Mouse (Mus musculus): ENCODE data around the gene Phf21a.

The Phf21a gene

DNA sequence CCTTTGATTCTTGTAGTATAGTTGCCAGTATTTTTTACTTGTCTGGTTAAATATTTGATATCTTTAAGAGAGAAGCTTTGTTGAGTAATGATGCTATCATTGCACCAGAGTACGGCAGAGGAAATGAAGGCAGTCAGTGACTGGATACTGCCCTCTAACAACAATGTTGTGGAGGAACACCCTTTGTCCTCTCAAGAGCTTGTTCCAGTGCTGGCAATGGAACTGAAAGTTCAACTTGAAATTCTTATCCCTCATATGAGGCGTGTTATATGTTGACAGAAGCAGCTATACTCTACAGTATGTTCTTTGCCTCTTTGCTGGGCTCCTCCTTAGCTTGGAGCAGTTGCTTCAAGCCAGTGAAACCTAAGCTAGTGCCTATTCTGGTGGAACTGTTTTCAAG, 147.4 kb downstream of the Phf21a start:
- DNase-seq, result no peak

DNA sequence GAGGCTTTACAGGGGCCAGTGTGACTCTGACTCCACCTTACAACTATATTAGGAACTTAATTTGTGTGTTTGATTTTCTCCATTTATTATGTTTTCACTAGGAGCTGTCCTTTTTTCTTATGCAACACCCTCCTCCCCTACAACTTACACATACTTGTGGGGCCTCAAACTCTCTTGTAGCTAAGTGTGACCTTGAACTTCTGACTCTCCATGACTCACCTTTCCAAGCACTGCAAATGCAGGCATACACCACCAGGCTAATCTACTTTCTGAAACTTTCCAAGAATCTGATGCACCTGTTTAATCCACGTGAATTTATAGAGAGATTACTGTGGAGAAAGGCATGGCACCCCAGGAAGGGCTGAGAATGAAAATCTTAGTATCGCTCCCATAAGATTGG, 147.9 kb downstream of the Phf21a start:
- no peak for DNase-seq

DNA sequence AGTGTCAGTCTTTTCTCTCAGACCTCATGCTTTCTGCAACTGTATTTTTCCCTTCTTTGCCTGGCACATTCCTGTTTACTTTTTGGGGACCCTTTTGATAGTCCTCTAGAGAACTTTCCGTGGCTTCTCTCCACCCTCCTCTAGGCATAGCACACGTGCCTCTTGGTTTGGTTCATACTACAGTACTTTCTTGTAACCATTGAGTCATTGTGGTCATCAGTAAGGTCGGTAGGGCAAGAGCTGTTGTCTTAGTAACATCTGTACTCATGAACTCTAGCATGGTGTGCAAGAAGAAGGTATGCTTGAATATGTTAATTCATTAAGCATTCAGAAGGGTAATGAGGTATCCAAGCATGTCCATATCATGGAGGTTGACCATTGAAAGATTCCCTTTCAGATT, 148.4 kb downstream of the Phf21a start:
- DNase-seq, result no peak

DNA sequence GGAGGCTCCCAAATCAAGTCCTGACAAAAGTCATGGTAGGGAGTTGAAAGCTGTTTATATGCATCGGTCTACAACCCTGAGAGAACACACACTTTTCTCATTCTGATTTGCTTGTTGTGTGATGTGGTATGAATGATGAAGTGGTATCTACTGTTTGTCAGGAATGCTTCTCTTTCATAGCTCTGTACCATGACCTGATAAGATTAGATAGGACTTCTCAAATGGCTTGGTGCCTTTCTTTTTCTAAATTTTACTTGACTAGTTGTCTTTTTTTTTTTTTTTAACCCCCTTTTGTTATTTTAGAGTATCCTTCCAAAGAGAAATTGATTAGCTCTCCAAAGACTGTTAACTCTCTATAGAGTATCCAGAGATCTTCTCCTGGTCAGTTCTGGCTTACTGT, 153.2 kb downstream of the Phf21a start:
- no peak for DNase-seq

DNA sequence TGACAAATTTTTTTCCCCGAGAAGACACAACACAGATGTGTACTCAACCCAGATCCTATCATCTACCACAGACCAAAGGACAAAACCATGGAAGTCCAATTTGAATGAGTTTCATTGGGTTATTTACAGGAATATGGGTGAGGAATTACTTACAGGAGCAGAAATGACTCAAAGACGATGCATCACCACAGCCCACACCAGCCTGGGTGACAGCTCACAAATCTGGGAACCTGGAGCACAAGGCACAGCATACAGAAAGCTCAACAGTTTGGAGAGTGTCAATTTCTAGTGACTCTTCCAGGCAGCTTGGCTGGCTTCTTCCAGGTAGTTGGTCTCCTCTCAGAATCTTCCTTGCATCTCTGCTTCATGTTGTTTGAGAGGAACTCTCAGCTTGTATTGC, 154.8 kb downstream of the Phf21a start:
- no peak for DNase-seq

DNA sequence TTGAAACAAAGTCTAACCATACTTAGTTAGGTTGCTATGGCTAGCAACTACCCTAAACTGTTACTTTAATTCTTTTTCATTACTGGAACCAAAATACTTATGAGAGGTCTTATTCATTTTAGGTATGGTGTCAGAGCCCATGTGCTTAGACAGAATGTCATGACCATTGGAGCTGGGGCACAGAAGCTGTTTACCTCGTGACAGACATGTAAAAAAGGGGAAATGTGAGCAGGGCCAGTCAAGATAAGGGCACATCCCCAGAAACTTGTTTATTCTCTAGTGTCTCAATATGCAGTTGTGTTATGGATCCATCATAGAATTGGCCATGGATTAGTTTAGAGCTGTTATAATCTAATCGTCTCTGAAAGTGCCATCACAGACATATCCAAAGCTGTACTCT, 157.6 kb downstream of the Phf21a start:
- DNase-seq, result no peak

DNA sequence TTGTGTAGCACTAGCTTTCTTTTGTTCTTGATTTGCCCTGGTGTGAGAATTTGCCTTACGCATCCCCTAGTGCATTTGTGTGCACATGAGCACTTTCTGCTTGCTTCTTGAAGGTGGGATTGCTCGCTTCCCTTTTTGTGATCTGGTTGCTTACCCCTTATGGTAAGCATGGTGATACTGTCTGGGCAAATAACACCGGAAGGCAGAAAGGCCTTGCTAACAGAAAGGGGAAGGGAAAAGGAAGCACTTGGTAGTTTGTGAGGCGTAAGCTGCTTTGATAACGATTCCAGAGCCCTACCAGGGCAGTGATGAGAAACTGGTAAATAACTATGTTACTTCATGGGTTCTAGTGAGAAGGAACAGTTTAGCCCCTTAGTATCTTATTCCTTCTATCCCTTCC, 160.9 kb downstream of the Phf21a start:
- no peak for DNase-seq

DNA sequence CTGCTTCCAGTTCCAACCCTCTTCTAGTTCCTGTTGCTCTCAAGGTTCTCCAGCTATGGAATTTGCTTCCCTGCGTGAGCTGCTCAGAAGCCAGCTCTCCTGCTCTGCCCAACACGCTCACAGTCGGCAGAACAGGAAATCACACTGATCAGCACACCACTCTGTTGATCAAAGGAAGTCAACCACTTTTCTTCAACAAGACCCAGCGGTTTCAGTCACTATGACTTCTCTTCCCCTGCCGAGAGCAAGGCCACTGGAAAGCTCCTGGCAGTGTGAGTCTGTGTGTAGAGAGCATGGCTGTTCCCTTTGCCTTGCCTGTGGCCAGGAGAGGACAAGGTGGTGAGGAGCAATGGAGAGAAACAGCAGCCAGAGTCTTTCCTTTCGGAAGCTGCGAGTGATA, 163.2 kb downstream of the Phf21a start:
- no peak for DNase-seq

DNA sequence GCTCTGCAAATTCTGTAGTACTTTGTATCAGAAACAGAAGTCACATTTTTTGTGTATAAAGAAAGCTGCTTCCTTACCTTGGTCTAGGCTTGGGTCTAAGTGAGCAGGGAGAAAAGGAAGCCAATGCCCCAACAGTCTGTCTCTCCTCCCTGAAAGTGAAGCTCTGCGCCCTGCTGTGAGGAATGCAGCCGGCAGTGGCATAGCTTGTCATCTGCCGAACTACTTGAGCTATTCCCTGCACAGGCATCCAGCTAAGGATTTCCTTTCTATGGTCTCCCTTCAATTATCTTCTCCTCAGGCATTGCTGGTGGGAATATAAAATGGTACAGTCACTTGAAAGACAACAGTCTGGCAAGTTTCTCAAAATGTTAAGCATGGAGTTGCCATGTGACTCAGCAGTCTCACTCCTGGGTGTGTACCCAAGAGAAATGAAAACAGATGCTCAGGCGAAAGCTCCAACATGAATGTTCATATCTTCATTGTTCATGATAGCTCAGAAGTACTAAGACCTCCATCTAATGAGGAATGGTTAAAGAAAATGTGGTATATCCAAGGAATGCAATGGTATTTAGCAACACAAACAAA, 164.5 kb downstream of the Phf21a start:
- DNase-seq, result no peak

DNA sequence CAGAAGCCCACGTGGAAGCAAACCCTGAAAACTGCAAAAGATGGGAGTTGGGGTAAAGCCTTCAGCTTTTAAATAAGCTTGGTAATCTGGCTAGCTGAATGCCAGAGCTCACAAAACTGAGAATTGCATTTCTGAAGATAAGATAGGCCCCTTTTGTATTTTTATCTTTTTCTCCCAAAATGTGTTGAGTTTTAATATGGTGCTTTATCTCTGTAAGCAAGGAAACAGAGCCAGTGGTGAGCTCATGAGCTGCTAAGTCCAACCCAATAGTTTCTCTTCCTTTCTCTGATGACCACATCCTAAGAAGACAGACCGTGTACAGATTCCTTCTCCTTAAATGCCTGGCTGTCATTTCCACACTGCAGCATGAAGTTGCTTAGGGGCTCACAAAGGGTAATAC, 167.0 kb downstream of the Phf21a start:
- DNase-seq, result no peak

DNA sequence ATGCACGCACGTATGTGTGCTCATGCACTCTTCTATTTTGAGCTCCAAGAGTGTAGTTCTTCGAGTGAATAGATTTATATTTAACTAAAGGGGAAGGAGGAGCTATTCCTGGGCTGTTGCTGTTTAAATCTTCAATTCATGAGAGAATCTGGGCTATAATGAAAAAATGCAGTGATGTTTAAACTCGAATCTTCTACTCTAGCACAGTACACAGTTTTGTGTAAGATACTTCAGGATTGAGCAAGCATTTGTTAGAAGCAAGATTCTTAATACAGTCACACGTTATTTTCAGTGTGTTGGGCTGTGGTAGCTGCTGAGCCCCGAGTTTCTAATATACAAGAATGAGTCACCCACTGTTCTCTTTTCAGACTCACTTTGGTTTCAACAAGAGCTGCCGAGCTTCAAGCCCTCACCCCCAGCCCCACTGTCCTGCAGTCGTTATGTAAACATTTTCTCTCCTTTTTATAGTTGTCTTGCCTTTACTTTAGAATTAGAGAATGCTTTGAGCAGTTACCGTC, 173.2 kb downstream of the Phf21a start:
- DNase-seq, result no peak

DNA sequence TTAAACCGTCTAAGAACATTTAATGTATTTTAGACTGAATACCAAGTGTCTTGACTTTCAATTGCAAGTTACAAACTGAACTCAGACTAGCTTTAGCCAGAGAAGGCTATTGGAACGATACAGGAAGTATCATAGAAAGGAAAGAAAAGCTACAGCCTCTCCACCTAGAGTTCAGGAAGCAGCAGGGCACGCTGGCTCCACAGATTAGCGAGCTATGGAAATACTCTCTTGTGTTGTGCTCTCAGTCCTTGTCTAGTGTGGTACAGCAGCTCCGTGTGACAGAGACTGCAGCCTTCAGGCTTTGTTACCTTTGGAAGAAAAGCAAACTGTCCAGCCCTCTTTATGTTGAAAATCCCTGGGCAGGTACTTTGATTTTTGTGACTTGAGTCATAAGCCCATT, 176.3 kb downstream of the Phf21a start:
- no peak for DNase-seq

DNA sequence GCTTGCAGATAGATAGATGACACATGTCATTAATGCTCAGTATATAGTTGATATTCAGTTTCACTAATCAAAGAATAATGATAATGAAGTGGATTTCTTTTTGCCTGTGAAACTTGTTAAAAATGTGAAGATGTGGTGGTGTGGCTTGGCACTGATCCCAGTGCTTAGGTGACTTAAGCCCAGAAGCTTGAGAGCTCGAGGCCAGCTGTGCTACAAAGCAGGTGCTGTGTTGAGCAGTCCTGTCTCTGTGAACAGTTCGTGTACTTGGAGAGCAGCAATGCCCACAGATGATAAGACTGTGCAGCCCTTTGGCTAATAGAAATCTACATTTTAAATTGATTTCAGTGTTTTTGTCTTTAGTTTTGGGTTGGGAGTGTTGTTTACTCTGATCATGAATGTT, 179.6 kb downstream of the Phf21a start:
- no peak for DNase-seq

DNA sequence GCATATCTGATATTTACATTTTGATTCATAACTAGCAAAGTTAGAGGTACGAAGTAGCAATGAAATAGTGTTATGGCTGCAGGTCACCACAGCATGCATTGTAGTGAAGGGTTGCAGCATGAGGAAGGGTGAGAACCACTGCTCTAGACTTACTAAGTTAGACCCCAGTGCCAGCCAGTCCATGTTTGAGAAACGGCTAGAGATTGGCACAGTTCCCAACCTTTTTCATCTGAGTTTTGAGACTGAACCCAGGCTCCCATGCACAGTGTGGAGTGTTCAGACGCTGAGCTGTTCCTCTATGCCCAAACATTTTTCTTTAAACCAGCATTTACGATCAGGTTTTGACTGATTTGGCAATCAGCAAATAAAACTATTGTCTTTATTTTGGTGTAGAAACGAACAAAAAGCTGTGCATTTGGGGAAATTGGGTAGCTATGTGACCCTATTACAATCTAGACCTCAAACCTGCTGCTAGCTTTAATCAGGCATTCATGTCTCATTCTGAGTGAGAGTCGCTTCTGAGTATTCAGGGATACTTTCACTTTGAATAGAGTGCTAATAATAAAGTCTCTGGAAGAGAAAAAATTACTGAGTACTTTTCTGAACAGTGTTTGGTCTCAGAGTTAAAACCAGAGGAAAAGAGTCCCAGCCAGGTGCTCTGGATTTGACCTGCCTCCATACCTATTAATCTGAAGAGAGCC, 180.3 kb downstream of the Phf21a start:
- no peak for DNase-seq

DNA sequence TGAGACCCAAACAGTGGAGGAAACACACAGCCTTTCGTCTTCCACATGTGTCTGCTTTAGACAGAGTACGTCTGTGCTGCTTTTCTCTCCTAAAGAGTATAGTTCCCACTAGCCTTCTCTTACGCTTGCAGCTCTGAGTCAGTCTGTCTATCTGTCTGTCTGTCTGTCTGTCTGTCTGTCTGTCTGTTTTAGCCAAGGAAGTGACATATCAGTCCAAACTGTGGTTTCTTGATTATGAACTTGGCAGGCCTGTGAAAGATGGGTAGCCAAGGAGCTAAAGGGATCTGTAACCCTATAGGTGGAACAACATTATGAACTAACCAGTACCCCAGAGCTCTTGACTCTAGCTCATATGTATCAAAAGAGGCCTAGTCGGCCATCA, 180.9 kb downstream of the Phf21a start:
- DNase-seq, result no peak

DNA sequence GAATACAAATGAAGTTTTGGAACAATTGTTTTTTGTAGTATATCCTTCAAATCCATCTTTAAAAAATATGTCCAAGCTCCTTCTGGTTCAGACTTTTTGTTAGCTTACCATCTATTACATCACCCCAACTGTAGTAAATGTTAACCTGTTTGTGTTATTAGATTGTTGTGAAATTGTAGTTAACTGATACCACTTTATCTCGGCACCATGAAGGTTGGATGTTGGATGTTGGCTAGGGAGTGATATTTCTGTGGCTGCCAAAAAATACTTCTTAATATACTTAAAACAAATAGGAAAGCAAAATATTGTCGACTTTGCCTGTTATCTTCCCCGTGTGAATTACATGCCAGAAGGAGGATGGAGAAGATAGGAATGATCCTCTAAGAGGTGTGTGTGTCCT, 184.9 kb downstream of the Phf21a start:
- DNase-seq, result no peak

DNA sequence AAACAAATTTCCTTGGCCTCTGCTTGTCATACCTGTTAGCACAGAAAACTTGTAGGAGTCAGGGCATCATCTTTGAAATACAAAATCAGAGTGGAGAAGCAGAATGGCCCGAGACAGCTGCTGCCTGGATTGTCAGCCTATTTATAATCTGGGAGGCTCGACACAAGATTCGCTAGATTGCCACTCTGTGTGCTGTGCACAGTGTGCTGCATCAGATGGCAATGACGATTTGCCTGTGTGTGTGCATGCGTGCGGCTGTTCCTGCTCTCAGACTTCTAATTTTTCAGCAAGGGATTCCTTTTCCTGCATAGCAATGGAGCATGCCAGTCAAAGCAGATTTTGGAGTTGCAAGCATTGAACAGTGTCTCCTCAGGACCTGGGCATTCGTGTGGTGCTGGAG, 185.7 kb downstream of the Phf21a start:
- DNase-seq, result no peak

DNA sequence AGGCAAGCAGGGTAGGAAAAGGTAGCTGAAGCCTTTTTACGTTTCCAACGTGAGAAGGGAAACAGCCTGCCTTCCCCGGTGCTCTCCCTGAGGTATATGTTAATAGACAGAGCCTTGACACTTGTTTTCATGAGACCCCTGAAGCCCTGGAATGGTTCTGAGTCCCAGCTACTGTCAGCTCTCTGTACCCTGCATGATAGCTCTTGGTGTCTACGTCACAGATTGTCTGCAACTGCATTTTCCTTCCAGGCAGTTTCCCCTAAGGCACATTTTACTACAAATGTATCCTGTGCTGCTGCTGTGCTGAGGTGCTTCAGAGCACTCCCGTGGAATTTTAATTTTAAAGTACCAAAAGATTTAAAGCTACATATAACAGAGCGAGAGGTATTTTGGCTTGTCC, 186.5 kb downstream of the Phf21a start:
- no peak for DNase-seq

DNA sequence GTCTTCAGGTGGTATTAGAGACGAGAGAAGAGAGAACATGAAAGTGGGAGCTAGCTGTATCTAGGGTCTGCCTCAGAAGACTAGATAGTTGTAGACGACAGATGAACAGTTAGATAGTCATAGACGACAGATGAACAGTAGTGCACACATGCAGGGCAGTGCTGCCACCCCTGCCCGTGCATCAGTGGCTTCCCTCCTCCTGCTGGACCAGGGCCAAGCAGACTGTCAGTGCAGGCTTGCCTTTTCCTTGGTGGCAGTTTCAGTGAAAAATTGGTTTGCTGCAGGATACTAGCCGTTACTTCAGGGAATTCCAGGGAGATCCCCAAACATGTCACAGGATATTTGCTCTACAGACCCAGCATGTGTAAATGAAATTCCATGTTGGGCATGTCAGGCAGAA, 192.7 kb downstream of the Phf21a start:
- DNase-seq, result peak; percentile 26

DNA sequence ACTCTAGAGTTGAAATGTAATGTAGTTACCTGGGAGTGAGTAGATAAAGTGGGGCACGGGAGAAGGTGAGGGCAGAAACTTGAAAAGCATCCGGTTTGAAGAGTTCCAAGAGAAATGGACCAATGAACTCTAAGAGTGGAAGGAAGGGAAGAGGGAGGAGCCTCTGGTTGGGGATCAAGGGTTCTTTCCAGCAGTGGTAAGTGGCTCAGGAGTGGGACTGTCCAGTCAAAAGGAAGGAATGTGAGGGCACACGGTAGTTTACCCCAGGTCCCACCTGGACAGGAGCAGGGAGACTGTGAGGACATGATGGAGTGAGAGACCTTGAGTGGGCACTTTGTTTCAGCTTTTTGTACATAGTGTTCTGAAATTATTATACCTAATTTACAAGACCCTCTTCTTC, 196.4 kb downstream of the Phf21a start:
- no peak for DNase-seq

DNA sequence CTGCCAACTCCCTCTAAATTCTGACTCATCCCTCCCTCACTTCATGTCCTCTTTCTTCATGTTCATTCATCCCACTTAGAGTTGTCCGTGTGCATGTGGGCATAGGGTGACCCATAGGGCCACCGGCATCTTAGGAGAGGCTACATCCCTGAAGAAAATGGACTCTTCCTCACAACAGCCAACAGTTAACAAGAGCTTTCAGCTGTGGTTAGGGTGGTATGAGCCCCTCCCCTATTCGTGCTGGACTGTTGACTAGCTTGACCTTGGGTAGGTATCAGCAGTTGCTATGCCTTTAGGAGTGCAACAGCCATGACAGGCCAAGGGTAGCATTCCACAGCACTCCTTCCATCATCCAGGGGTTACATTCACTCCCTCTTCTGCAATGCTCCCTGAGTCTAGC, 198.6 kb downstream of the Phf21a start:
- no peak for DNase-seq

DNA sequence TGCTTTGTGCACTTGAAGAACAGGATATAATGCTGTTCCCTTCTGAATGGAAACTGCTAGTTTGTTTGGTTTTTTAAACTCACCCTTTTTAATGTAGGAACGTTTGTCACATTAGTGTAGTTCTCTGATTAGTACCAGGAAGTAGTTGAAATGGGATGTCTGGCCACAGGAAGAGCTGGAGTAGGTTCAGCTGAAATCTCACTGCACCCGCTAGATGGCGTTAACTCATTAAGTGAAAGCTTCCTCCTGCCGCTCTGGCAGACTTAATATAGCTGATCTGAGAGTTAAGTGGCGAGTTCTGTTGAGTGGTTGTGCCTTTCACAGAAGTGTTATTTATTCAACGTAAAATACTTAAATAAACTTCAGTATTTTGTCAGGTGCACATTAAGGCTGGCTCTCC, 203.5 kb downstream of the Phf21a start:
- DNase-seq, result peak; percentile 87

DNA sequence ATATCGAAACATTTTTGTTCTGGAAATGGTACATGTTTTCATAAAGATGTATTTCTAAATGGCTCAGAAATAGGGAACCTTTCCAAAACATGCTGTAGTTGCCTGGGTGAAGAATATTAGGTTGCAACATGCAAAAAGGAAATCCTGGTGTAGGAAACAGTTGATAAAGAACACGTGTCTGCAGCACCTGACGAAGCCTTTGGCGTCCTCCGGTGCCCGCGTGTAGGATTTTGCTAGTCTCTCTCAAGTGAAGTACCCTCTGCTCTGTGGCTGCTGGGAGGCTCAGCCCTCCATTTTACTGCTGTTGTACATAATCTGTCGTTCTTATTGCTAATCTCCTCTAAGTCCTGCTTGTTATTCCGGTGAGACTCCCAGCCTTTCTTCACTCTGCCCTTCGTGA, 207.0 kb downstream of the Phf21a start:
- DNase-seq, result no peak

DNA sequence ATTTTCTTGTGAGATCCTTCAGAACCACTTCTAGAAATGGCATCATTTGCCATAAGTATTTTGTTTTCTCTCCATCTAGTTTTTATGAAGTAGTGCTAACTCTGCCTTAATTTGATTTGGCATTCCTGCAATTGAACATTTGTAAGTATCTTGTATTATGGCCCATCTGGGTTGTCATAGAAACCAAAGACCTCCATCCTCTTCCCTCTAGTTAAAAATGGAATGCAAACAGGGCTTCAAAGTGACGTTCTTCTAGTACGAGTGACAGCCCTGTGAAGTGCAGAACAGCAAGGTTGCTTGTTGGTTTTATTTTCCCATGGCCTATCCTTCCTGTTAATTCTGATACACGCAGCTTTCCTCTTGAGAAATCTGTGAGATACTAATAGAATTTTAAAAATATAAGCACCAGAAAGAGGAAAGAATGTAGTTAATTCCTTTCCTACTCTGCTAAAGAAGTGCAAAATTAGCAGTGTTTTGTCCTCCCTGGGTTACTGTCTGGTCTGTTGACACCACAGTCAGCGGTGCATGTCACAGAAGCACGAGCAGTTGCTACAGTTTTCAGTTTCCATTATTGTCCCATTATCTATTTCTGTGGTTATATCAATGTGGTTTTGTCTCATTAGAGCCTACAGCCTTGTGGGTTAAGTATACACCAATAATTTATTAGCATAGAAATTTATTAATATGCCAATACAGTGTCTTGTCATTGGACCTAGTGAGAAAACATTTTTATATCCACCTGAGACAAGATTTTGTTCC, 209.1 kb downstream of the Phf21a start:
- DNase-seq, result no peak
